ENCODE assay signal across 17 mouse cellular contexts in genomic region chr9:13603533-13604143, GRCm38 (mm10).
A peak's percentile ranks its signal among the peaks of the same experiment; 100 is the strongest.
DNase-seq lines count a peak whose midpoint lies in the region; ATAC-seq and TF ChIP-seq lines count a peak whose summit lies in the region.
"Had no signal": no experiment of that assay in that cellular context is flagged by ENCODE, and none has a peak within 500 bp of the region (broad histone marks: within the 10 kb centered on the region; RNA-seq: fewer than 3 reads in every experiment).

No protein-coding gene starts in this region.

- 80% methylated on average over 8 of the region's 8 CpGs for WGBS in embryonic facial prominence, embryonic 12.5 days
- WGBS in embryonic facial prominence, embryonic 10.5 days, result 86% methylated on average over 8 of the region's 8 CpGs
- 71% methylated on average over 8 of the region's 8 CpGs for WGBS in kidney, adult 2 months

- H3K9me3 ChIP-seq in embryonic facial prominence, embryonic 12.5 days, result no peaks in the 10 kb centered on the region
- no peaks in the 10 kb centered on the region for H3K9me3 ChIP-seq in embryonic facial prominence, embryonic 10.5 days
- H3K9me3 ChIP-seq: heart, embryonic 15.5 days; kidney, embryonic 15.5 days; liver, embryonic 13.5 days had no signal

- no peak overlapping the region for H3K4me2 ChIP-seq in embryonic facial prominence, embryonic 12.5 days (replicated peaks)
- H3K4me2 ChIP-seq: heart, embryonic 15.5 days; kidney, embryonic 15.5 days; liver, embryonic 13.5 days had no signal

- ATAC-seq in embryonic facial prominence, embryonic 12.5 days (ENCODE audit: insufficient number of reproducible peaks, insufficient read depth, low FRiP score, low TSS enrichment), result no peak
- peak; percentile 65 for ATAC-seq in Patski
- ATAC-seq: lung, postnatal 0 days had no signal

- 0 out of 2 replicates have a peak overlapping the region, but pooled peaks have one; percentile 17 for H3K27ac ChIP-seq in embryonic facial prominence, embryonic 12.5 days
- H3K27ac ChIP-seq in embryonic facial prominence, embryonic 10.5 days (replicated peaks), result no peak overlapping the region
- peak overlapping the region; percentile 49 for H3K27ac ChIP-seq in layer of hippocampus, adult 2 months
- no peak overlapping the region for H3K27ac ChIP-seq in kidney, adult 2 months (ENCODE audit: insufficient read depth, low read depth, low read length)
- H3K27ac ChIP-seq: heart, embryonic 15.5 days; kidney, embryonic 15.5 days; liver, embryonic 13.5 days had no signal

- POLR2A ChIA-PET in Patski (lab: Charles Lee), result no interaction called here

- no peaks in the 10 kb centered on the region for H3K36me3 ChIP-seq in embryonic facial prominence, embryonic 12.5 days
- no peaks in the 10 kb centered on the region for H3K36me3 ChIP-seq in embryonic facial prominence, embryonic 10.5 days (replicated peaks)
- H3K36me3 ChIP-seq in kidney, adult 2 months (ENCODE audit: control insufficient read depth, insufficient read depth, low read length), result no peaks in the 10 kb centered on the region
- H3K36me3 ChIP-seq: heart, embryonic 15.5 days; kidney, embryonic 15.5 days; liver, embryonic 13.5 days had no signal

- H3K27me3 ChIP-seq in embryonic facial prominence, embryonic 12.5 days, result no peaks in the 10 kb centered on the region
- no peaks in the 10 kb centered on the region for H3K27me3 ChIP-seq in embryonic facial prominence, embryonic 10.5 days (replicated peaks; ENCODE audit: low read depth, poor library complexity, severe bottlenecking)
- no peaks in the 10 kb centered on the region for H3K27me3 ChIP-seq in Patski
- H3K27me3 ChIP-seq in kidney, adult 2 months (replicated peaks; ENCODE audit: control insufficient read depth, insufficient read depth, low read length), result no peaks in the 10 kb centered on the region
- H3K27me3 ChIP-seq: heart, embryonic 15.5 days; kidney, embryonic 15.5 days; liver, embryonic 13.5 days had no signal

- H3K4me1 ChIP-seq in embryonic facial prominence, embryonic 12.5 days, result no peaks in the 10 kb centered on the region
- no peaks in the 10 kb centered on the region for H3K4me1 ChIP-seq in embryonic facial prominence, embryonic 10.5 days
- no peaks in the 10 kb centered on the region for H3K4me1 ChIP-seq in kidney, adult 2 months (ENCODE audit: control insufficient read depth, insufficient read depth, low read length)

- in situ Hi-C loops in Patski (cut with MboI; ENCODE audit: low pct_unique_long_range_greater_than_20kb), result no loop called here

- CTCF ChIA-PET in Patski (lab: Charles Lee), result no interaction called here

- H3K9ac ChIP-seq in embryonic facial prominence, embryonic 12.5 days, result no peak overlapping the region
- H3K9ac ChIP-seq: heart, embryonic 15.5 days; kidney, embryonic 15.5 days; liver, embryonic 13.5 days had no signal

- no peak for TF ChIP-seq CTCF in layer of hippocampus, adult 2 months (conservative IDR thresholded peaks at IDR 0.05)
- TF ChIP-seq CTCF in Patski (IDR thresholded peaks at IDR 0.05), result no peak
- TF ChIP-seq CTCF in kidney, adult 2 months (conservative IDR thresholded peaks at IDR 0.05; ENCODE audit: insufficient read depth, insufficient read length, low read depth, low read length), result no peak

- H3K4me3 ChIP-seq in embryonic facial prominence, embryonic 12.5 days, result no peak overlapping the region
- no peak overlapping the region for H3K4me3 ChIP-seq in embryonic facial prominence, embryonic 10.5 days
- H3K4me3 ChIP-seq in layer of hippocampus, adult 2 months, result no peak overlapping the region
- H3K4me3 ChIP-seq in kidney, adult 2 months (ENCODE audit: insufficient read depth, low read depth, low read length), result no peak overlapping the region
- H3K4me3 ChIP-seq: heart, embryonic 15.5 days; kidney, embryonic 15.5 days; liver, embryonic 13.5 days had no signal

- no peak for TF ChIP-seq POLR2A in kidney, adult 2 months (IDR thresholded peaks at IDR 0.05; ENCODE audit: low read depth, low read length)

- no peak for DNase-seq in embryonic facial prominence, embryonic 10.5 days (ENCODE audit: low spot score)
- no peak for DNase-seq in layer of hippocampus, adult 2 months (ENCODE audit: low spot score in 2 of 2)
- DNase-seq in layer of hippocampus, adult 8-10 months (ENCODE audit: low spot score in 2 of 2), result no peak
- peak; percentile 42 for DNase-seq in Patski (ENCODE audit: low read depth, low spot score)
- DNase-seq in gonadal fat pad, adult 2 months (ENCODE audit: low read depth), result peak; percentile 66
- no peak for DNase-seq in frontal cortex, postnatal 10 days (ENCODE audit: low spot score in 2 of 2)
- no peak for DNase-seq in kidney, adult 2 months
- DNase-seq: adrenal gland, postnatal 14 days; B cell, adult 2 months; gastrocnemius, postnatal 36 days; layer of hippocampus, adult 9-11 months; liver, embryonic 13.5 days; thymus, postnatal 25 days had no signal

Comparison
In these comparisons a context has a peak if more than half of its experiments do, and no peak if none do; other contexts are left out.
1. H3K27ac ChIP-seq: peak in embryonic facial prominence, embryonic 12.5 days (single experiment) and layer of hippocampus, adult 2 months (single experiment); none in embryonic facial prominence, embryonic 10.5 days (single experiment) and kidney, adult 2 months (single experiment).
2. DNase-seq: peak in Patski (single experiment) and gonadal fat pad, adult 2 months (single experiment); none in embryonic facial prominence, embryonic 10.5 days (single experiment), layer of hippocampus, adult 2 months (0 of 2), layer of hippocampus, adult 8-10 months (0 of 2), frontal cortex, postnatal 10 days (0 of 2) and kidney, adult 2 months (single experiment).